Mouse (Mus musculus) cerebellum, adult 2 months (tissue): ENCODE measurements around the gene Trp63. TPM values are rescaled to one million over a fixed set of nuclear protein-coding genes. Genes with fewer than 3 reads are reported as not detected.

ENCODE experiments used
- DNase-seq, 2 experiments: peaks; one replicate each; pipeline ENCODE4 v3.0.0; 2021
- H3K27ac ChIP-seq: fragments of 200-500 bp; 2 replicates; pipeline ENCODE4 v1.5.1; 2012; ENCODE audit warnings: low read length, control low read depth, inconsistent platforms; ENCODE audit not compliant: insufficient read depth
- H3K27me3 ChIP-seq: fragments of 200-500 bp; 2 replicates; pipeline ENCODE4 v1.6.1; 2012; ENCODE audit warnings: inconsistent platforms, mild to moderate bottlenecking, low read length, moderate library complexity; ENCODE audit not compliant: control insufficient read depth, insufficient read depth
- H3K4me1 ChIP-seq: fragments of 200-500 bp; 2 replicates; pipeline ENCODE4 v1.6.1; 2011; ENCODE audit warnings: low read length; ENCODE audit not compliant: control insufficient read depth, insufficient read depth
- H3K4me3 ChIP-seq: fragments of 200-500 bp; replicated peaks from 2 replicates; pipeline ENCODE3; 2011; ENCODE audit warnings: mild to moderate bottlenecking, low read depth, low read length, control low read depth; ENCODE audit not compliant: insufficient read depth
- CTCF ChIP-seq: fragments of 200-500 bp; IDR thresholded peaks from 2 replicates; pipeline ENCODE4 v1.5.1; 2011; ENCODE audit warnings: low read depth, mild to moderate bottlenecking, control low read depth, low read length, moderate library complexity, borderline replicate concordance; ENCODE audit not compliant: insufficient read depth
- POLR2A ChIP-seq: fragments of 200-500 bp; IDR thresholded peaks from 2 replicates; pipeline ENCODE4 v1.6.1; 2011; ENCODE audit warnings: low read length, control low read depth, borderline replicate concordance; ENCODE audit not compliant: insufficient read depth
- WGBS: fragments of 180-500 bp; shearing (Covaris S2); methylation state at CpG from one replicate; pipeline ENCODE4 v1.1.7; 2018; 5-methylcytosine and 5-hydroxymethylcytosine counted together
- polyA plus RNA-seq: library from polyadenylated mRNA; depleted of rRNA; stranded (reverse); fragments of >200 nt; gene quantifications from 2 replicates; pipeline ENCODE4 v1.2.3, GENCODE M21; 2012

The Trp63 gene
- polyA plus RNA-seq, 1 experiment, result 0.82 TPM

GRCm38 (mm10) chr16:25860731-25861505, 177.4 kb downstream of the Trp63 start:
- TF ChIP-seq CTCF, result no peak
- no peak for TF ChIP-seq POLR2A
- Histone ChIP-seq H3K27me3 (no peaks in the 10 kb centered on the region), H3K4me3 (no peak overlapping the region), H3K27ac (no peak overlapping the region), H3K4me1 (no peaks in the 10 kb centered on the region)
- DNase-seq, result no peak
- 86% methylated on average over 8 of the region's 8 CpGs for WGBS

- whole genome bisulfite sequencing, result 16% methylated on average over 7 of the region's 7 CpGs
- H3K4me1 ChIP-seq, result no peaks in the 10 kb centered on the region
- H3K4me3 ChIP-seq, result no peak overlapping the region
- H3K27me3 ChIP-seq, result no peaks in the 10 kb centered on the region
- TF ChIP-seq POLR2A (no peak), CTCF (no peak)
- no peak for DNase-seq
- H3K27ac ChIP-seq, result no peak overlapping the region
Measured at GRCm38 (mm10) chr16:25865096-25865869, 181.7 kb downstream of the Trp63 start.

- no peak overlapping the region for H3K4me3 ChIP-seq
- DNase-seq, result no peak
- 91% methylated on average over 1 of the region's 1 CpGs for WGBS
- no peak overlapping the region for H3K27ac ChIP-seq
- no peaks in the 10 kb centered on the region for H3K4me1 ChIP-seq
- TF ChIP-seq CTCF (no peak), POLR2A (no peak)
- H3K27me3 ChIP-seq, result no peaks in the 10 kb centered on the region
Measured at GRCm38 (mm10) chr16:25871503-25871902, 187.9 kb downstream of the Trp63 start.

GRCm38 (mm10) chr16:25875681-25876080, 192.1 kb downstream of the Trp63 start:
- H3K27me3 ChIP-seq, result no peaks in the 10 kb centered on the region
- DNase-seq, result no peak
- 93% methylated on average over 2 of the region's 2 CpGs for WGBS
- no peak overlapping the region for H3K4me3 ChIP-seq
- no peak overlapping the region for H3K27ac ChIP-seq
- TF ChIP-seq POLR2A, result no peak
- TF ChIP-seq CTCF, result no peak
- no peaks in the 10 kb centered on the region for H3K4me1 ChIP-seq

- Histone ChIP-seq H3K4me1 (no peaks in the 10 kb centered on the region), H3K4me3 (no peak overlapping the region), H3K27me3 (no peaks in the 10 kb centered on the region), H3K27ac (no peak overlapping the region)
- DNase-seq, result no peak
- WGBS, result 84% methylated on average over 7 of the region's 7 CpGs
- TF ChIP-seq CTCF, result no peak
- TF ChIP-seq POLR2A, result no peak
Measured at GRCm38 (mm10) chr16:25877416-25877965, 193.9 kb downstream of the Trp63 start.

- Histone ChIP-seq H3K4me1 (no peaks in the 10 kb centered on the region), H3K27ac (no peak overlapping the region), H3K4me3 (no peak overlapping the region), H3K27me3 (no peaks in the 10 kb centered on the region)
- TF ChIP-seq CTCF (no peak), POLR2A (no peak)
- no peak for DNase-seq
Measured at GRCm38 (mm10) chr16:25878116-25878515, 194.6 kb downstream of the Trp63 start.

- TF ChIP-seq POLR2A (no peak), CTCF (no peak)
- Histone ChIP-seq H3K27ac (no peak overlapping the region), H3K4me3 (no peak overlapping the region), H3K27me3 (no peaks in the 10 kb centered on the region), H3K4me1 (no peaks in the 10 kb centered on the region)
- WGBS, result 85% methylated on average over 4 of the region's 4 CpGs
- DNase-seq, result no peak
Measured at GRCm38 (mm10) chr16:25899071-25899470, 215.5 kb downstream of the Trp63 start.
